Mouse (Mus musculus): ENCODE measurements at regions not wholly inside any gene's neighbourhood (a gene's known extent, or its start where the extent isn't known, plus 50 kb on each side); places are given as distances from the start of the nearest gene placed in this dataset.

DNA sequence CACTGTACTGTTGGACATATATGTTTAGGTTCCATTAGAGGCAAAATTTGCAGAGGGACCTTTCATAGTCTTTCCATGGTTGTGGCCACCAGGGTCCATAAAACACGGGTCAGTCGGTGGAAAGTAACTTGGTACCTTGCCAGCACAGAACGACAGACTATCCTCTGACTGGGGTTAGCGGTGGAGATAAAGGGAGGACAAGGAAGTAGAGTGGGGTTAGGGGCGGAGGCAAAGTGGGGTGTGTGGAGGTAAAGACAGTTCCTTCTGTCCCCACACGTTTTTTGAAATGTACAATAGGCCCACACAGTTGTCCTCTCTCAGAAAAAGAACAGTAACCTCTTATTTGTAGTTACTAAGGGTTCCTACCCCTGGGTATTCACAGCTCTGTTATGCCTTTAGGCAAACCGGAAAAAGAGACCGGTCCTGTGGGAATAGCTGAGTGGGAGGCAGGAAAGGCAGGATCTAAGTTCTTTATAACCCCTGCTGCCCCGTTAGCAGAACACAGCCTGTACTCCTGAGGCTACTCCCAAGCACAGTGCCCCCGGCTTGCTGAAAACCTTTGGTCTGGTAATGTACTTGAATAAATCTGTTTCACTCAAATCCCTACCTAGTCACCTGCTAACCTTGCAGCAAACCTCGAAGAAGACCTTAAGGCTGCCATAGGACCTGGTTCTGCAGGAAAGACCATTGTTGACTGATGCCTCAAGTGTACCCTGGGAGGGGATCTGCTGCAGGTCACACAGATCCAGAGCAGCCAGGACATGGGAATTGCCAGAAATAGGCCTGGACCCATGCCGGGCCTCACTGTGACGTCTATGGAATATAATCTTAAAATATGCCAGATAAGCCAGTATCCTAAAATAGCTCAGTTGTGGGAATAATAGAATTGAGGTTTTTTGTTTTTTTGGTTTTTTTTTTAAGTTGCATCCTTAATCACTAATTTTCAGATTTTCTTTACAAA is 51.6 kb upstream of the Gm29133 start:
- peak; percentile 79 for ATAC-seq (replicated peaks; ENCODE audit: low FRiP score, low TSS enrichment, poor library complexity, severe bottlenecking)
